Mouse (Mus musculus) olfactory bulb, adult 2 months (tissue): ENCODE measurements at regions not wholly inside any gene's neighbourhood (a gene's known extent, or its start where the extent isn't known, plus 50 kb on each side); places are given as distances from the start of the nearest gene placed in this dataset.

Source experiments
- CTCF ChIP-seq: fragments of 200-500 bp; IDR thresholded peaks from 2 replicates; pipeline ENCODE4 v1.5.1; 2012; ENCODE audit warnings: low read depth, mild to moderate bottlenecking, low read length, moderate library complexity; ENCODE audit not compliant: insufficient read depth
- POLR2A ChIP-seq: fragments of 200-500 bp; IDR thresholded peaks from 2 replicates; pipeline ENCODE4 v1.6.1; 2012; ENCODE audit warnings: mild to moderate bottlenecking, low read depth, low read length, moderate library complexity; ENCODE audit not compliant: insufficient read depth

DNA sequence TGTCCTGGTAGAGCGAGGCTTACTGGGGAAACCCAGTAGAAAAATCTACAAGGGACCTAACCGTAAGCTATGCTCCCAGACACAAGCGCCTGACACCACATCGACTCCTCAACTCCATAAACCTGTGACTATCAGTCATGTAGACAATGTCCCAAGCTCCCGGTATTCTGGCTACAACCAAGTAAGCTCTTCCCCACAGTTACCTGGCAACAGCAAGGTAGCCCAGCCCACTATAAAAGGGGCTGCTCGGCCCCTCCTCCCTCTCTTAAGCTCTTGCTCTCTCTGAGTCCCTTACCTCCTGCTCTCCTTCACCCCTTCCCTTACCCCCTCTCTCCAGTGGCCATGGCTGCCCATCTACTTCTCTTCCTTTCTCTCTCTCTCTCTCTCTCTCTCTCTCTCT lies 178.4 kb upstream of the Ercc4 start:
- no peak for TF ChIP-seq CTCF
- no peak for TF ChIP-seq POLR2A
